Mouse (Mus musculus) MEL (cell line): ENCODE results near the gene Sgf29. TPM values are rescaled to one million over a fixed set of nuclear protein-coding genes. Genes with fewer than 3 reads are reported as not detected.

ENCODE experiments used
- DNase-seq: peaks from one replicate; pipeline ENCODE4 v3.0.0; 2011; ENCODE audit warnings: low read depth, low spot score
- H3K27ac ChIP-seq: 2 replicates; pipeline ENCODE4 v1.5.1; 2012; ENCODE audit warnings: low read depth, mild to moderate bottlenecking, control low read depth, low read length, moderate library complexity; ENCODE audit not compliant: control insufficient read depth
- H3K27me3 ChIP-seq, 2 experiments: fragments of 150-350 bp in 1 of 2; sonication (generic) in 1 of 2; 2 replicates each; pipeline ENCODE4 v1.6.1; 2012; ENCODE audit warnings: low read length in 2 of 2, mild to moderate bottlenecking in 2 of 2, improper control_type of control experiment in 1 of 2, moderate library complexity in 1 of 2; ENCODE audit not compliant: insufficient read depth in 2 of 2, control insufficient read depth in 1 of 2
- H3K36me3 ChIP-seq, 2 experiments: 2 replicates each; pipeline ENCODE4 v1.6.1; 2012 to 2014; ENCODE audit warnings: low read length in 2 of 2, improper control_type of control experiment in 1 of 2, inconsistent platforms in 1 of 2, mild to moderate bottlenecking in 1 of 2; ENCODE audit not compliant: insufficient read depth in 2 of 2, control insufficient read depth in 1 of 2
- H3K4me1 ChIP-seq, 2 experiments: fragments of 150-350 bp in 1 of 2; sonication (generic) in 1 of 2; 2 replicates each; pipeline ENCODE4 v1.6.1; 2012; ENCODE audit warnings: low read length in 2 of 2, improper control_type of control experiment in 1 of 2, mild to moderate bottlenecking in 1 of 2; ENCODE audit not compliant: insufficient read depth in 2 of 2, control insufficient read depth in 1 of 2
- H3K4me3 ChIP-seq, 2 experiments: fragments of 150-350 bp in 1 of 2; sonication (generic) in 1 of 2; 2 replicates each; pipeline ENCODE4 v1.5.1; 2012; ENCODE audit warnings: low read depth in 2 of 2, low read length in 2 of 2, mild to moderate bottlenecking in 2 of 2, moderate library complexity in 2 of 2, control low read depth in 1 of 2, improper control_type of control experiment in 1 of 2; ENCODE audit not compliant: control insufficient read depth in 1 of 2, insufficient read depth in 1 of 2
- H3K79me2 ChIP-seq: 2 replicates; pipeline ENCODE4 v1.6.1; 2012; ENCODE audit warnings: mild to moderate bottlenecking, low read length, moderate library complexity; ENCODE audit not compliant: control insufficient read depth, poor library complexity, insufficient read depth
- H3K9ac ChIP-seq: 2 replicates; pipeline ENCODE4 v1.6.1; 2012; ENCODE audit warnings: low read depth, mild to moderate bottlenecking, control low read depth, low read length, moderate library complexity; ENCODE audit not compliant: control insufficient read depth, poor library complexity, severe bottlenecking
- H3K9me3 ChIP-seq: fragments of 150-350 bp; sonication (generic); replicated peaks from 2 replicates; pipeline ENCODE4 v1.6.1; 2012; ENCODE audit warnings: mild to moderate bottlenecking, low read length, improper control_type of control experiment, moderate library complexity; ENCODE audit not compliant: insufficient read depth
- CTCF ChIP-seq, 3 experiments: IDR thresholded peaks in 2 of 3; conservative IDR thresholded peaks in 1 of 3; 2 replicates each; pipeline ENCODE4 v1.5.1; 2011 to 2012; ENCODE audit warnings: low read length in 3 of 3, low read depth in 2 of 3, mild to moderate bottlenecking in 2 of 3, improper control_type of control experiment in 1 of 3, inconsistent platforms in 1 of 3, mixed read lengths in 1 of 3, moderate library complexity in 1 of 3; ENCODE audit not compliant: control insufficient read depth in 1 of 3, insufficient read depth in 1 of 3, poor library complexity in 1 of 3, severe bottlenecking in 1 of 3
- ELF1 ChIP-seq: IDR thresholded peaks from 2 replicates; pipeline ENCODE4 v1.6.1; 2014; ENCODE audit warnings: low read depth, mild to moderate bottlenecking, inconsistent platforms, low read length, improper control_type of control experiment, moderate library complexity
- ETS1 ChIP-seq: IDR thresholded peaks from 2 replicates; pipeline ENCODE4 v1.6.1; 2012; ENCODE audit warnings: low read depth, mild to moderate bottlenecking, inconsistent platforms, low read length, improper control_type of control experiment, moderate library complexity
- GATA1 ChIP-seq: IDR thresholded peaks from 2 replicates; pipeline ENCODE4 v1.6.1; 2011; ENCODE audit warnings: low read depth, low read length, improper control_type of control experiment
- JUND ChIP-seq: IDR thresholded peaks from 2 replicates; pipeline ENCODE4 v1.6.1; 2011; ENCODE audit warnings: low read depth, mild to moderate bottlenecking, improper control_type of control experiment, low read length
- KAT2A ChIP-seq: conservative IDR thresholded peaks from 2 replicates; pipeline ENCODE4 v1.6.1; 2012; ENCODE audit warnings: low read depth, low read length, improper control_type of control experiment, inconsistent platforms
- MAX ChIP-seq: IDR thresholded peaks from 2 replicates; pipeline ENCODE4 v1.6.1; 2011; ENCODE audit warnings: low read length, improper control_type of control experiment
- MAZ ChIP-seq: IDR thresholded peaks from 2 replicates; pipeline ENCODE4 v1.6.1; 2012; ENCODE audit warnings: low read depth, mild to moderate bottlenecking, inconsistent platforms, low read length, improper control_type of control experiment
- MXI1 ChIP-seq: IDR thresholded peaks from 2 replicates; pipeline ENCODE4 v1.6.1; 2011; ENCODE audit warnings: mild to moderate bottlenecking, low read depth, low read length, improper control_type of control experiment
- MYC ChIP-seq: IDR thresholded peaks from 2 replicates; pipeline ENCODE4 v1.6.1; 2011; ENCODE audit warnings: low read depth, mild to moderate bottlenecking, low read length, improper control_type of control experiment, moderate library complexity
- NELFE ChIP-seq: IDR thresholded peaks from 2 replicates; pipeline ENCODE4 v1.6.1; 2011; ENCODE audit warnings: low read depth, low read length, improper control_type of control experiment
- NRF1 ChIP-seq: IDR thresholded peaks from 2 replicates; pipeline ENCODE4 v1.6.1; 2014; ENCODE audit warnings: low read depth, mild to moderate bottlenecking, inconsistent platforms, low read length, improper control_type of control experiment, moderate library complexity; ENCODE audit not compliant: poor library complexity, insufficient read depth, severe bottlenecking
- POLR2A ChIP-seq, 2 experiments: IDR thresholded peaks; 2 replicates each; pipeline ENCODE4 v1.6.1; 2011 to 2012; ENCODE audit warnings: low read length in 2 of 2, mild to moderate bottlenecking in 2 of 2, control low read depth in 1 of 2, improper control_type of control experiment in 1 of 2, low read depth in 1 of 2, moderate library complexity in 1 of 2; ENCODE audit not compliant: control insufficient read depth in 1 of 2, insufficient read depth in 1 of 2, poor library complexity in 1 of 2
- RAD21 ChIP-seq: IDR thresholded peaks from 2 replicates; pipeline ENCODE4 v1.6.1; 2011; ENCODE audit warnings: mild to moderate bottlenecking, low read depth, low read length, improper control_type of control experiment
- UBTF ChIP-seq: IDR thresholded peaks from 2 replicates; pipeline ENCODE4 v1.6.1; 2012; ENCODE audit warnings: low read depth, mild to moderate bottlenecking, inconsistent platforms, low read length, improper control_type of control experiment, moderate library complexity, borderline replicate concordance; ENCODE audit not compliant: insufficient read depth
- USF2 ChIP-seq, 2 experiments: IDR thresholded peaks; 2 replicates each; pipeline ENCODE4 v1.6.1; 2011 to 2012; ENCODE audit warnings: improper control_type of control experiment in 2 of 2, low read length in 2 of 2, borderline replicate concordance in 1 of 2, inconsistent platforms in 1 of 2, low read depth in 1 of 2, mild to moderate bottlenecking in 1 of 2; ENCODE audit not compliant: insufficient read depth in 1 of 2
- ZKSCAN1 ChIP-seq: IDR thresholded peaks from 2 replicates; pipeline ENCODE4 v1.6.1; 2012; ENCODE audit warnings: low read depth, mild to moderate bottlenecking, inconsistent platforms, low read length, improper control_type of control experiment, moderate library complexity
- ZNF384 ChIP-seq: IDR thresholded peaks from 2 replicates; pipeline ENCODE4 v1.6.1; 2012; ENCODE audit warnings: low read depth, mild to moderate bottlenecking, inconsistent platforms, low read length, improper control_type of control experiment
- polyA plus RNA-seq, 2 experiments: library from polyadenylated mRNA; stranded (reverse) in 1 of 2; unstranded in 1 of 2; fragments of >175 nt in 1 of 2; fragments of >200 nt in 1 of 2; gene quantifications; 2 replicates each; pipeline versions ENCODE4 v1.2.1 to v1.2.4; 2012; ENCODE audit warnings: low replicate concordance in 2 of 2, low read depth in 1 of 2; ENCODE audit not compliant: insufficient read length in 2 of 2, insufficient read depth in 1 of 2, missing spikeins in 1 of 2
- total RNA-seq: library from RNA; depleted of rRNA; stranded (reverse); fragments of 300-350 nt; gene quantifications from 2 replicates; pipeline ENCODE4 v1.2.3, GENCODE M21; 2012

The Sgf29 gene
- total and polyA plus RNA-seq, 3 experiments, result 81.7 to 117 TPM; not detected in 1

GRCm38 (mm10) chr7:126668452-126668851 lies 19.3 kb downstream of the Sgf29 start:
- no peaks in the 10 kb centered on the region for H3K4me1 ChIP-seq
- TF ChIP-seq KAT2A (no peak), MYC (no peak), MAZ (no peak), NELFE (no peak), MAX (no peak), GATA1 (no peak), MXI1 (no peak), NRF1 (no peak), UBTF (no peak), RAD21 (no peak), ZKSCAN1 (no peak)
- TF ChIP-seq, all 39 proteins: peak for 0
- H3K27me3 ChIP-seq, result no peaks in the 10 kb centered on the region
- H3K9me3 ChIP-seq, result no peaks in the 10 kb centered on the region
- H3K9ac ChIP-seq, result no peak overlapping the region
- no peak overlapping the region for H3K4me3 ChIP-seq
- no peaks in the 10 kb centered on the region for H3K79me2 ChIP-seq
- H3K27ac ChIP-seq, result no peak overlapping the region
- no peak for DNase-seq
- peaks cover 0 to 16% of the 10 kb centered on the region in 2 experiments; a peak in 2 of 4 replicates for H3K36me3 ChIP-seq

GRCm38 (mm10) chr7:126670152-126670551 lies 21.0 kb downstream of the Sgf29 start:
- Histone ChIP-seq H3K4me1 (no peaks in the 10 kb centered on the region), H3K79me2 (no peaks in the 10 kb centered on the region), H3K9ac (no peak overlapping the region), H3K36me3 (peaks cover 0 to 8% of the 10 kb centered on the region in 2 experiments; a peak in 2 of 4 replicates), H3K27me3 (no peaks in the 10 kb centered on the region), H3K4me3 (no peak overlapping the region), H3K9me3 (no peaks in the 10 kb centered on the region), H3K27ac (no peak overlapping the region)
- no peak for DNase-seq
- TF ChIP-seq KAT2A, result no peak
- no peak for TF ChIP-seq ELF1
- no peak for TF ChIP-seq JUND
- TF ChIP-seq MAX, result no peak
- no peak for TF ChIP-seq ZNF384
- no peak for TF ChIP-seq ETS1
- TF ChIP-seq MYC, result no peak
- no peak for TF ChIP-seq POLR2A (IDR thresholded peaks at IDR 0.05; ENCODE audit: control insufficient read depth in 1 of 2, insufficient read depth in 1 of 2, low read depth in 1 of 2, low read length in 2 of 2, poor library complexity in 1 of 2)
- no peak for TF ChIP-seq USF2 (IDR thresholded peaks at IDR 0.05; ENCODE audit: borderline replicate concordance in 1 of 2, insufficient read depth in 1 of 2, low read depth in 1 of 2, low read length in 2 of 2)
- no peak for TF ChIP-seq NRF1
- no peak for TF ChIP-seq CTCF (IDR thresholded peaks at IDR 0.05 in 2 of 3, conservative IDR thresholded peaks at IDR 0.05 in 1 of 3; ENCODE audit: control insufficient read depth in 1 of 3, insufficient read depth in 1 of 3, low read depth in 2 of 3, low read length in 3 of 3, poor library complexity in 1 of 3, severe bottlenecking in 1 of 3)
